Mouse (Mus musculus): ENCODE measurements around the gene Fam83b. TPM values are rescaled to one million over a fixed set of nuclear protein-coding genes. Genes with fewer than 3 reads are reported as not detected.

Gene Fam83b
- 0.34 and 0.40 TPM in 2 replicates for polyA plus RNA-seq (2016; fragmentation: Nextera tagmentation; extraction: Ambion mirVana)

GRCm38 (mm10) chr9:76566515-76567280 lies at the start of gene Fam83b:
TSS of gene Fam83b (minus strand) at chr9:76567116.
- 4% methylated on average over 34 of the region's 40 CpGs for WGBS
- Histone ChIP-seq H3K9me3 (replicated peaks) (no peaks in the 10 kb centered on the region), H3K9ac (peak within 1 kb of the TSS; percentile 62), H3K4me2 (replicated peaks) (peak within 1 kb of the TSS; percentile 99), H3K4me1 (peaks cover 8% of the 10 kb centered on the region), H3K27me3 (peaks cover 17% of the 10 kb centered on the region), H3K4me3 (peak within 1 kb of the TSS; percentile 55), H3K36me3 (no peaks in the 10 kb centered on the region), H3K27ac (no peak within 1 kb of the TSS)
- ATAC-seq (ENCODE audit: low FRiP score) = peak; percentile 64

GRCm38 (mm10) chr9:76614165-76614564 lies 47.2 kb upstream of the Fam83b start:
- H3K27ac ChIP-seq = no peak overlapping the region
- no peaks in the 10 kb centered on the region for H3K27me3 ChIP-seq
- no peaks in the 10 kb centered on the region for H3K9me3 ChIP-seq (replicated peaks)
- H3K4me1 ChIP-seq = no peaks in the 10 kb centered on the region
- no peaks in the 10 kb centered on the region for H3K36me3 ChIP-seq
- no peak overlapping the region for H3K4me3 ChIP-seq
- H3K4me2 ChIP-seq (replicated peaks) = no peak overlapping the region
- ATAC-seq (ENCODE audit: low FRiP score) = no peak
- H3K9ac ChIP-seq = no peak overlapping the region
- WGBS = 83% methylated on average over 4 of the region's 4 CpGs

- Histone ChIP-seq H3K9me3 (replicated peaks) (no peaks in the 10 kb centered on the region), H3K27me3 (no peaks in the 10 kb centered on the region), H3K4me1 (no peaks in the 10 kb centered on the region), H3K9ac (no peak overlapping the region), H3K4me3 (no peak overlapping the region), H3K27ac (no peak overlapping the region), H3K36me3 (no peaks in the 10 kb centered on the region), H3K4me2 (replicated peaks) (no peak overlapping the region)
- ATAC-seq (ENCODE audit: low FRiP score) = no peak
- 68% methylated on average over 5 of the region's 5 CpGs for WGBS
Observed at GRCm38 (mm10) chr9:76603744-76604143, 36.8 kb upstream of the Fam83b start.

- ATAC-seq (ENCODE audit: low FRiP score) = no peak
- 91% methylated on average over 2 of the region's 2 CpGs for WGBS
Observed at GRCm38 (mm10) chr9:76602874-76603273, 36.0 kb upstream of the Fam83b start.

GRCm38 (mm10) chr9:76597395-76597794 lies 30.5 kb upstream of the Fam83b start:
- H3K27me3 ChIP-seq = no peaks in the 10 kb centered on the region
- 75% methylated on average over 4 of the region's 4 CpGs for WGBS
- no peaks in the 10 kb centered on the region for H3K9me3 ChIP-seq (replicated peaks)
- H3K27ac ChIP-seq = no peak overlapping the region
- ATAC-seq (ENCODE audit: low FRiP score) = no peak
- H3K4me2 ChIP-seq (replicated peaks) = no peak overlapping the region
- H3K4me1 ChIP-seq = no peaks in the 10 kb centered on the region
- no peaks in the 10 kb centered on the region for H3K36me3 ChIP-seq
- no peak overlapping the region for H3K9ac ChIP-seq
- H3K4me3 ChIP-seq = no peak overlapping the region

More at GRCm38 (mm10) chr9:76602874-76603273, 36.0 kb upstream of the Fam83b start:
- no peaks in the 10 kb centered on the region for H3K36me3 ChIP-seq
- no peak overlapping the region for H3K27ac ChIP-seq
- H3K4me2 ChIP-seq (replicated peaks) = no peak overlapping the region
- H3K9ac ChIP-seq = no peak overlapping the region
- H3K4me3 ChIP-seq = no peak overlapping the region
- H3K9me3 ChIP-seq (replicated peaks) = no peaks in the 10 kb centered on the region
- no peaks in the 10 kb centered on the region for H3K27me3 ChIP-seq
- no peaks in the 10 kb centered on the region for H3K4me1 ChIP-seq

- 77% methylated on average over 2 of the region's 2 CpGs for WGBS
Observed at GRCm38 (mm10) chr9:76593841-76594240, 26.9 kb upstream of the Fam83b start.

GRCm38 (mm10) chr9:76583943-76584342 lies 17.0 kb upstream of the Fam83b start:
- no peaks in the 10 kb centered on the region for H3K9me3 ChIP-seq (replicated peaks)
- no peak overlapping the region for H3K4me3 ChIP-seq
- ATAC-seq (ENCODE audit: low FRiP score) = no peak

More at GRCm38 (mm10) chr9:76593841-76594240, 26.9 kb upstream of the Fam83b start:
- H3K9ac ChIP-seq = no peak overlapping the region
- H3K4me2 ChIP-seq (replicated peaks) = no peak overlapping the region
- ATAC-seq (ENCODE audit: low FRiP score) = no peak
- no peaks in the 10 kb centered on the region for H3K27me3 ChIP-seq
- H3K36me3 ChIP-seq = no peaks in the 10 kb centered on the region
- no peaks in the 10 kb centered on the region for H3K9me3 ChIP-seq (replicated peaks)
- H3K4me3 ChIP-seq = no peak overlapping the region
- no peak overlapping the region for H3K27ac ChIP-seq
- H3K4me1 ChIP-seq = no peaks in the 10 kb centered on the region

GRCm38 (mm10) chr9:76581966-76582365 lies 15.1 kb upstream of the Fam83b start:
- no peak for ATAC-seq (ENCODE audit: low FRiP score)
- no peaks in the 10 kb centered on the region for H3K27me3 ChIP-seq
- no peaks in the 10 kb centered on the region for H3K36me3 ChIP-seq
- 87% methylated on average over 5 of the region's 5 CpGs for WGBS
- no peaks in the 10 kb centered on the region for H3K9me3 ChIP-seq (replicated peaks)
- no peak overlapping the region for H3K4me2 ChIP-seq (replicated peaks)
- H3K9ac ChIP-seq = no peak overlapping the region
- no peak overlapping the region for H3K4me3 ChIP-seq
- H3K27ac ChIP-seq = no peak overlapping the region
- no peaks in the 10 kb centered on the region for H3K4me1 ChIP-seq

More at GRCm38 (mm10) chr9:76583943-76584342, 17.0 kb upstream of the Fam83b start:
- Histone ChIP-seq H3K27me3 (no peaks in the 10 kb centered on the region), H3K9ac (no peak overlapping the region), H3K36me3 (no peaks in the 10 kb centered on the region), H3K4me1 (no peaks in the 10 kb centered on the region), H3K27ac (no peak overlapping the region), H3K4me2 (replicated peaks) (no peak overlapping the region)
- WGBS = 92% methylated on average over 6 of the region's 6 CpGs

- peak; percentile 32 for ATAC-seq (ENCODE audit: low FRiP score)
- Histone ChIP-seq H3K4me2 (replicated peaks) (peak overlapping the region; percentile 99), H3K9me3 (replicated peaks) (no peaks in the 10 kb centered on the region), H3K4me1 (peaks cover 8% of the 10 kb centered on the region), H3K27ac (no peak overlapping the region), H3K36me3 (no peaks in the 10 kb centered on the region), H3K4me3 (peak overlapping the region; percentile 55), H3K27me3 (peaks cover 17% of the 10 kb centered on the region), H3K9ac (peak overlapping the region; percentile 62)
- WGBS = 5% methylated on average over 13 of the region's 13 CpGs
Observed at GRCm38 (mm10) chr9:76567281-76567655, 352 bp upstream of the Fam83b start.

- no peak overlapping the region for H3K4me2 ChIP-seq (replicated peaks)
- H3K27me3 ChIP-seq = peaks cover 17% of the 10 kb centered on the region
- H3K27ac ChIP-seq = no peak overlapping the region
- H3K9ac ChIP-seq = no peak overlapping the region
- no peak for ATAC-seq (ENCODE audit: low FRiP score)
- no peaks in the 10 kb centered on the region for H3K36me3 ChIP-seq
- no peaks in the 10 kb centered on the region for H3K9me3 ChIP-seq (replicated peaks)
- peaks cover 8% of the 10 kb centered on the region for H3K4me1 ChIP-seq
- H3K4me3 ChIP-seq = no peak overlapping the region
- 82% methylated on average over 2 of the region's 2 CpGs for WGBS
Observed at GRCm38 (mm10) chr9:76565656-76566055, 1.3 kb downstream of the Fam83b start.

GRCm38 (mm10) chr9:76564071-76564470 lies 2.8 kb downstream of the Fam83b start:
- 0 out of 2 replicates have a peak, but pooled peaks have one; percentile 37 for ATAC-seq (ENCODE audit: low FRiP score)
- H3K4me2 ChIP-seq (replicated peaks) = no peak overlapping the region
- 83% methylated on average over 1 of the region's 1 CpGs for WGBS

GRCm38 (mm10) chr9:76562794-76563193 lies 4.1 kb downstream of the Fam83b start:
- no peaks in the 10 kb centered on the region for H3K9me3 ChIP-seq (replicated peaks)
- 53% methylated on average over 6 of the region's 6 CpGs for WGBS

More at GRCm38 (mm10) chr9:76564071-76564470, 2.8 kb downstream of the Fam83b start:
- Histone ChIP-seq H3K4me3 (no peak overlapping the region), H3K9ac (no peak overlapping the region), H3K27me3 (peaks cover 17% of the 10 kb centered on the region), H3K27ac (no peak overlapping the region), H3K36me3 (no peaks in the 10 kb centered on the region), H3K9me3 (replicated peaks) (no peaks in the 10 kb centered on the region), H3K4me1 (peaks cover 8% of the 10 kb centered on the region)

GRCm38 (mm10) chr9:76559240-76559639 lies 7.7 kb downstream of the Fam83b start:
- H3K4me3 ChIP-seq = no peak overlapping the region

More at GRCm38 (mm10) chr9:76562794-76563193, 4.1 kb downstream of the Fam83b start:
- H3K9ac ChIP-seq = no peak overlapping the region
- no peak overlapping the region for H3K4me3 ChIP-seq
- no peak for ATAC-seq (ENCODE audit: low FRiP score)
- no peak overlapping the region for H3K27ac ChIP-seq
- H3K4me2 ChIP-seq (replicated peaks) = no peak overlapping the region
- peaks cover 8% of the 10 kb centered on the region for H3K4me1 ChIP-seq
- H3K27me3 ChIP-seq = peaks cover 10% of the 10 kb centered on the region
- H3K36me3 ChIP-seq = no peaks in the 10 kb centered on the region

More at GRCm38 (mm10) chr9:76559240-76559639, 7.7 kb downstream of the Fam83b start:
- Histone ChIP-seq H3K4me1 (no peaks in the 10 kb centered on the region), H3K27me3 (no peaks in the 10 kb centered on the region), H3K36me3 (no peaks in the 10 kb centered on the region), H3K4me2 (replicated peaks) (no peak overlapping the region), H3K9me3 (replicated peaks) (no peaks in the 10 kb centered on the region), H3K27ac (no peak overlapping the region), H3K9ac (no peak overlapping the region)
- no peak for ATAC-seq (ENCODE audit: low FRiP score)
- 92% methylated on average over 2 of the region's 2 CpGs for WGBS
